Mouse (Mus musculus) liver, postnatal 0 days (tissue): Measurements from ENCODE around the gene Gm20388. TPM values are rescaled to one million over a fixed set of nuclear protein-coding genes. Genes with fewer than 3 reads are reported as not detected.
A peak's percentile ranks its signal among the peaks of the same experiment; 100 is the strongest.

ENCODE experiments used
- ATAC-seq: fragments of 200-750 bp; cut with Nextera tagmentation; 2 replicates; pipeline ENCODE4 v1.8.0; 2017; ENCODE audit warnings: mild to moderate bottlenecking, moderate library complexity
- DNase-seq: peaks from one replicate; pipeline ENCODE4 v3.0.0-alpha.2; 2016
- H3K27ac ChIP-seq: fragments of 300-500 bp; sonication (generic); 2 replicates; pipeline ENCODE4 v1.5.1; 2014; ENCODE audit warnings: antibody characterized with exemption, moderate library complexity, mild to moderate bottlenecking, low read depth
- H3K27me3 ChIP-seq: fragments of 300-500 bp; sonication (generic); 2 replicates; pipeline ENCODE4 v1.6.1; 2014; ENCODE audit warnings: low read length, control low read depth, mixed read lengths; ENCODE audit not compliant: insufficient read depth
- H3K36me3 ChIP-seq: fragments of 300-500 bp; sonication (generic); replicated peaks from 2 replicates; pipeline ENCODE4 v1.6.1; 2014; ENCODE audit warnings: mild to moderate bottlenecking, control low read depth, low read length, moderate library complexity, mixed read lengths; ENCODE audit not compliant: insufficient read depth
- H3K4me1 ChIP-seq: fragments of 300-500 bp; sonication (generic); 2 replicates; pipeline ENCODE4 v1.6.1; 2014; ENCODE audit warnings: antibody characterized with exemption, mild to moderate bottlenecking, control low read depth; ENCODE audit not compliant: insufficient read depth
- H3K4me2 ChIP-seq: fragments of 300-500 bp; sonication (generic); 2 replicates; pipeline ENCODE4 v1.6.1; 2014; ENCODE audit warnings: low read depth, mild to moderate bottlenecking, low read length, moderate library complexity, mixed read lengths
- H3K4me3 ChIP-seq: fragments of 300-500 bp; sonication (generic); 2 replicates; pipeline ENCODE4 v1.5.1; 2014; ENCODE audit warnings: low read depth, low read length
- H3K9ac ChIP-seq: fragments of 300-500 bp; sonication (generic); replicated peaks from 2 replicates; pipeline ENCODE4 v1.6.1; 2014; ENCODE audit warnings: mild to moderate bottlenecking, moderate library complexity
- H3K9me3 ChIP-seq: fragments of 300-500 bp; sonication (generic); 2 replicates; pipeline ENCODE4 v1.6.1; 2016; ENCODE audit warnings: mild to moderate bottlenecking, control low read depth, low read length, mixed read lengths
- CTCF ChIP-seq: sonication (generic); IDR thresholded peaks from 2 replicates; pipeline ENCODE4 v1.5.1; 2016; ENCODE audit warnings: antibody characterized with exemption, low read depth
- EP300 ChIP-seq: IDR thresholded peaks from 2 replicates; pipeline ENCODE4 v1.6.1; 2016; ENCODE audit warnings: antibody characterized with exemption, low read depth, mild to moderate bottlenecking
- WGBS: fragments of 180-500 bp; shearing (Covaris S2); extraction: QIAGEN DNeasy Blood & Tissue Kit; methylation state at CpG from one replicate; pipeline ENCODE4 v1.1.7; 2014; ENCODE audit not compliant: insufficient replicate concordance; 5-methylcytosine and 5-hydroxymethylcytosine counted together
- polyA plus RNA-seq: library from polyadenylated mRNA; unstranded; fragments of >200 nt; fragmentation: Nextera tagmentation; extraction: Ambion mirVana; gene quantifications from 2 replicates; pipeline ENCODE4 v1.2.1, GENCODE M21; 2015

Gene Gm20388
- polyA plus RNA-seq, 1 experiment from 2014 or later: not detected

GRCm38 (mm10) chr8:124290911-124291691 lies 4380.5 kb downstream of the Gm20388 start:
- Histone ChIP-seq H3K4me1 (peaks cover 6% of the 10 kb centered on the region; the same call in 1 of the 2 replicates), H3K27ac (no peak overlapping the region), H3K36me3 (0 out of 2 replicates have a peak, but pooled peaks cover 6% of the 10 kb centered on the region), H3K4me3 (no peak overlapping the region), H3K9me3 (no peaks in the 10 kb centered on the region), H3K4me2 (no peak overlapping the region), H3K9ac (0 out of 2 replicates have a peak overlapping the region, but pooled peaks have one; percentile 26), H3K27me3 (no peaks in the 10 kb centered on the region)
- peak; percentile 44 for ATAC-seq
- no peak for DNase-seq
- TF ChIP-seq EP300 (no peak), CTCF (peak; percentile 63)
- 89% methylated on average over 9 of the region's 9 CpGs for WGBS

DNA sequence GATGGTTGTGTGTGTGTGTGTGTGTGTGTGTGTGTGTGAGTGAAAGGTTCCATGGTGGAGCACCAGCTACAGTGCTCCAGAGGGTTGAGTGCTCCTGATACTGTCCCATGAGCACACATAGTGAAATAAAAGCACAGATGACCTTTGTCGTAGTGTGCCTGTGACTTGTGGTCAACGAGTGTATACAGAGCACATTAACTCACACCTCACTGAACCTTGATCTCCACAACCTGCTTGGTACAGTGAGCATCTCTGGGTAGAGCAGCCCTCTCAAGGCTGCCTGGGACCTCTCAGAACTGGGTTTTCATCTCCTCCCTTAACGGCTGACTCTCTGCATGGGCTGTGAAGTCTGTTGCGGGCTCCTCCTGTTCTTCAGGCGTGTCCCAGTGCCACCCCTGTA lies 4381.1 kb downstream of the Gm20388 start:
- Histone ChIP-seq H3K4me1 (peaks cover 3% of the 10 kb centered on the region; the same call in 1 of the 2 replicates), H3K4me3 (no peak overlapping the region), H3K9ac (0 out of 2 replicates have a peak overlapping the region, but pooled peaks have one; percentile 26), H3K9me3 (no peaks in the 10 kb centered on the region), H3K4me2 (no peak overlapping the region), H3K36me3 (0 out of 2 replicates have a peak, but pooled peaks cover 6% of the 10 kb centered on the region), H3K27ac (no peak overlapping the region), H3K27me3 (no peaks in the 10 kb centered on the region)
- DNase-seq: no peak
- 86% methylated on average over 5 of the region's 5 CpGs for WGBS
- no peak for TF ChIP-seq CTCF
- no peak for TF ChIP-seq EP300
- ATAC-seq: peak; percentile 53

GRCm38 (mm10) chr8:124292965-124293364 lies 4382.3 kb downstream of the Gm20388 start:
- no peak overlapping the region for H3K4me3 ChIP-seq
- no peak overlapping the region for H3K27ac ChIP-seq
- no peak overlapping the region for H3K4me2 ChIP-seq
- ATAC-seq: no peak
- H3K9ac ChIP-seq: no peak overlapping the region
- TF ChIP-seq CTCF (no peak), EP300 (no peak)
- 0 out of 2 replicates have a peak, but pooled peaks cover 9% of the 10 kb centered on the region for H3K36me3 ChIP-seq
- H3K4me1 ChIP-seq: peaks cover 3% of the 10 kb centered on the region; the same call in 1 of the 2 replicates
- 71% methylated on average over 9 of the region's 9 CpGs for WGBS
- H3K27me3 ChIP-seq: no peaks in the 10 kb centered on the region
- DNase-seq: no peak
- no peaks in the 10 kb centered on the region for H3K9me3 ChIP-seq

DNA sequence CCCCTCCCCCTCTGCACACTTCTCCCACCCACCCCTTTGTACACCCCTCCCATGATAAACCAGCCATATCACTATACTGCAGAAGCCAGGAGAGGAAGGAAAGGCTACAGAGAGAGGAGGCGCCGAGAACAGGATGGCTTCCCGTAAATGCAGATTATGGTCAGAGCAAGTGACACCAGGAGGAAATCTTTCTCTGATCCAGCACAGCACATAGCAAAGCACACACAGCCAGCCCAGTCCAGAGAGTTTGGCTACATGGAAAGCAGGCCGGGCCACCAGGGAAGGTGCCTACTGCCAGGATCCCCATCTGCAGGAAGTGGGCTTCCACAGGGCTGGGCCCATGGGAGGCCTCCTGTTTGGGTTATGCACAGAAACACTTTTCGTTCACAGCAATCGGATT lies 4383.8 kb downstream of the Gm20388 start:
- Histone ChIP-seq H3K36me3 (0 out of 2 replicates have a peak, but pooled peaks cover 9% of the 10 kb centered on the region), H3K9ac (no peak overlapping the region), H3K4me2 (no peak overlapping the region), H3K27ac (peak overlapping the region; percentile 39; the same call in 1 of the 2 replicates), H3K27me3 (no peaks in the 10 kb centered on the region), H3K9me3 (no peaks in the 10 kb centered on the region), H3K4me3 (no peak overlapping the region), H3K4me1 (peaks cover 3% of the 10 kb centered on the region; the same call in 1 of the 2 replicates)
- TF ChIP-seq CTCF (no peak), EP300 (peak; percentile 30; the same call in 1 of the 2 replicates)
- 24% methylated on average over 6 of the region's 6 CpGs for WGBS
- ATAC-seq: peak; percentile 55
- no peak for DNase-seq

GRCm38 (mm10) chr8:124294900-124295299 lies 4384.3 kb downstream of the Gm20388 start:
- no peak for TF ChIP-seq EP300
- no peak for TF ChIP-seq CTCF
- H3K4me1 ChIP-seq: peaks cover 3% of the 10 kb centered on the region; the same call in 1 of the 2 replicates
- H3K4me3 ChIP-seq: no peak overlapping the region
- ATAC-seq: 0 out of 2 replicates have a peak, but pooled peaks have one; percentile 29
- no peak for DNase-seq
- whole genome bisulfite sequencing: 36% methylated on average over 10 of the region's 10 CpGs
- H3K9ac ChIP-seq: no peak overlapping the region
- H3K27ac ChIP-seq: peak overlapping the region; percentile 39; the same call in 1 of the 2 replicates
- no peaks in the 10 kb centered on the region for H3K9me3 ChIP-seq
- no peaks in the 10 kb centered on the region for H3K27me3 ChIP-seq
- 0 out of 2 replicates have a peak, but pooled peaks cover 9% of the 10 kb centered on the region for H3K36me3 ChIP-seq
- H3K4me2 ChIP-seq: no peak overlapping the region

DNA sequence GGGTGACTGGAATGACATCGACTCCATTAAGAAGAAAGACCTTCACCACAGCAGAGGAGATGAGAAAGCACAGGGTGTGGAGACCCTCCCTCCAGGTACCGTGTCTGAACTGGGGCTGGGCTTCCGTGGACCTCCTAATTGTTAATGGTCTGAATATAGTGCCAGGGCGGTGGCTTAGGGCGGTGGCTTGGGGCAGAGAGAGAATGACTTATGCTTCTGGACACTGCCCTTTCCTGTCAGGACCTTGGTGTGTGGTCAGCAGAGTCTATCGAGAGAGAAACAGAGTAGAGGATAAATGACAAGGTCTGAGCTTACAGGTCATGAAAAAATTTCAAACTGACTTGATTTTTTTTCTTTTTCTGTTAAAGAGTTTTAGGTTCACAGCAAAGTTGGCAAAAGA lies 4384.7 kb downstream of the Gm20388 start:
- ATAC-seq (no peak), DNase-seq (no peak)
- H3K27me3 ChIP-seq: no peaks in the 10 kb centered on the region
- H3K27ac ChIP-seq: no peak overlapping the region; the same call in 1 of the 2 replicates
- H3K36me3 ChIP-seq: 0 out of 2 replicates have a peak, but pooled peaks cover 9% of the 10 kb centered on the region
- no peak overlapping the region for H3K4me3 ChIP-seq
- H3K9ac ChIP-seq: no peak overlapping the region
- H3K4me1 ChIP-seq: peaks cover 3% of the 10 kb centered on the region; the same call in 1 of the 2 replicates
- no peak overlapping the region for H3K4me2 ChIP-seq
- no peak for TF ChIP-seq CTCF
- no peak for TF ChIP-seq EP300
- WGBS: 66% methylated on average over 6 of the region's 6 CpGs
- H3K9me3 ChIP-seq: no peaks in the 10 kb centered on the region
